Mouse (Mus musculus): ENCODE measurements around the gene Itm2c. TPM values are rescaled to one million over a fixed set of nuclear protein-coding genes. Genes with fewer than 3 reads are reported as not detected.

The Itm2c gene
- polyA plus RNA-seq (2016; fragmentation: Nextera tagmentation; extraction: Ambion mirVana): 131 and 138 TPM in 2 replicates

DNA sequence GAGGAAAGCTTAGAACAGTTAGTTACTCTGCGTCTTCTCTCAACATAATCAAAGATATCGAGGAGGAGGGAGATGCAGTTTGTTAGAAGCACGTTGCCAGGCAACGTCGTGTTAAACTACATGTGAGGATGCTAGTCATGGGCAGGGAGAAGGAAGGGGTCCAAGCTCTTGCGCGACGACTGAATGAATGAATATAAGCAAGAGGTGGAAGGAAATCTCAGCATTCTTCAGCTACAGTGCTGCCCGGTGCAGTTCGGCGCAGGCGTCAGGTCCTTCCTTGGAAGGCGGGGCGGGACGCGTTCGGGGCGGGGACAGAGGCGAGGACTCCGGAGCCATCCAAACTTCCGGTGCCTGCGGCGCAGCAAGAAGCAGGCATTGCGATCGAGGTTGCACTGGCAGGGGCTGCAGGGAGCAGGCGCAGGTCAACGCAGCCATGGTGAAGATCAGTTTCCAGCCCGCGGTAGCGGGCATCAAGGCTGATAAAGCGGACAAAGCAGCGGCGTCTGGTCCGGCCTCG is at the start of gene Itm2c:
TSS of gene Itm2c (plus strand) at position 51 of the 517 bp plus-strand sequence.
- ATAC-seq (ENCODE audit: low FRiP score, low read depth): peak; percentile 79
- H3K27me3 ChIP-seq (replicated peaks): no peaks in the 10 kb centered on the region
- no peaks in the 10 kb centered on the region for H3K9me3 ChIP-seq
- peak within 1 kb of the TSS; percentile 59 for H3K27ac ChIP-seq
- no peaks in the 10 kb centered on the region for H3K36me3 ChIP-seq
- WGBS: 1% methylated on average over 35 of the region's 35 CpGs
- H3K4me3 ChIP-seq: peak within 1 kb of the TSS; percentile 83
- H3K4me2 ChIP-seq (replicated peaks): peak within 1 kb of the TSS; percentile 84
- peak within 1 kb of the TSS; percentile 88 for H3K9ac ChIP-seq
- peaks cover 41% of the 10 kb centered on the region for H3K4me1 ChIP-seq

DNA sequence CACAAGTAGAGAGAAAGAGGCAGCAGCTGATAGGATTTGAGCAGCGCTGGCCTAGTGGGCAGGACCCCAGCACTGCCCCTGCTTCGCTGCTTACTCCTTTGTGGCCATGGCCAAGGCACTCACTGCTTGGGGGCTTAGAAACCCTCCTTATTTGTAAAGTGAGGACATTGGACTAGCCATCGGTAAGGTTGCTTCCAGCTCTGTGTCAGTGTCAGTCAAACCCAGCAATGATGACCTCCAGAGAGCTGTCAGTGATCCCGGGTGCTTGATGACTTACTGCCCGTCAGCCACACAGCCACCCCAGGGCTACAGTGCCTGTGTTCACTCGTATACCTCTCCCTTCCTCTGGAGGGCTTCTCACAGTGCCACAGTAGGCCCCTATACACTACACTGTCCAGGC is 49.1 kb upstream of the Itm2c start:
- H3K4me2 ChIP-seq (replicated peaks): no peak overlapping the region
- no peak overlapping the region for H3K9ac ChIP-seq
- H3K27me3 ChIP-seq (replicated peaks): no peaks in the 10 kb centered on the region
- no peaks in the 10 kb centered on the region for H3K4me1 ChIP-seq
- H3K9me3 ChIP-seq: no peaks in the 10 kb centered on the region
- ATAC-seq (ENCODE audit: low FRiP score, low read depth): no peak
- 83% methylated on average over 6 of the region's 6 CpGs for WGBS
- H3K36me3 ChIP-seq: peaks cover 41% of the 10 kb centered on the region
- H3K27ac ChIP-seq: no peak overlapping the region
- H3K4me3 ChIP-seq: no peak overlapping the region

DNA sequence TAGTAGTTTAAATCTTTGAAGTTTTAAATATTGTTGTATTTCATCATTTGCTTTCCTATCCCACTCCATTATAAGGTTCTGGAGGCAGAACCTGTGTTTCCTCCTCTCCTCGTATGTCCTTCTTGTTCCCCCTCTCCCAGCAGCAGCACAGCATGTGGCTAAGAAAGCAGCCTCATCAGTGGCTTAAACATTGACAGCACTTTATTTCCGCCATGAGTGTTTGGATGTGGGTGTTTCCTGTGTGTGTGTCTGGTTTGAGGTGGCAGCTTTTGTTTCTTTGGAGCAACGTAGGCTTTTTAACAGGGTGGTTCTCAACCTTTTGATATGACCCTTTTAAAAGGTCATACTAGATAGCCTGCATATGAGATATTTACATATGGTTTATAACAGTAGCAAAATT is 48.6 kb upstream of the Itm2c start:
- Histone ChIP-seq H3K9ac (no peak overlapping the region), H3K27ac (no peak overlapping the region), H3K4me2 (replicated peaks) (no peak overlapping the region), H3K9me3 (no peaks in the 10 kb centered on the region), H3K36me3 (peaks cover 41% of the 10 kb centered on the region), H3K4me3 (no peak overlapping the region), H3K27me3 (replicated peaks) (no peaks in the 10 kb centered on the region), H3K4me1 (no peaks in the 10 kb centered on the region)
- WGBS: 67% methylated on average over 3 of the region's 3 CpGs
- no peak for ATAC-seq (ENCODE audit: low FRiP score, low read depth)

DNA sequence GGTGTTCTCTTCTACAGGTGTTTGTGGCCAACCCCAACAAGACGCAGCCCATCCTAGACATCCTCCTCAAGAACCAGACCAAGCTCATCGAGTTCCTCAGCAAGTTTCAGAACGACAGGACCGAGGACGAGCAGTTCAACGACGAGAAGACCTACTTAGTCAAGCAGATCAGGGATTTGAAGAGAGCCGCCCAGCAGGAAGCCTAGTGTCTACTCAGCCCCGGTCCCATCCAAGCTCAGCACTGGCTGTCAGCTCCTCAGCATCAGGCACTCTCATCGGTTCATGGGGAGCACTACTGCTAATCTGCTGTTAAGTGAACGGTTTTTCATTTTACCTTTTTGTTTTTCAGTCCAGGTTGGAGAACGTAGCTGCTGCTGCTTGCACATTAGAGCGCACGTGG is 45.1 kb upstream of the Itm2c start:
- Histone ChIP-seq H3K4me2 (replicated peaks) (no peak overlapping the region), H3K9me3 (no peaks in the 10 kb centered on the region), H3K36me3 (peaks cover 37% of the 10 kb centered on the region), H3K9ac (no peak overlapping the region), H3K4me1 (no peaks in the 10 kb centered on the region), H3K27me3 (replicated peaks) (no peaks in the 10 kb centered on the region), H3K27ac (no peak overlapping the region), H3K4me3 (no peak overlapping the region)
- 93% methylated on average over 14 of the region's 14 CpGs for WGBS
- no peak for ATAC-seq (ENCODE audit: low FRiP score, low read depth)

DNA sequence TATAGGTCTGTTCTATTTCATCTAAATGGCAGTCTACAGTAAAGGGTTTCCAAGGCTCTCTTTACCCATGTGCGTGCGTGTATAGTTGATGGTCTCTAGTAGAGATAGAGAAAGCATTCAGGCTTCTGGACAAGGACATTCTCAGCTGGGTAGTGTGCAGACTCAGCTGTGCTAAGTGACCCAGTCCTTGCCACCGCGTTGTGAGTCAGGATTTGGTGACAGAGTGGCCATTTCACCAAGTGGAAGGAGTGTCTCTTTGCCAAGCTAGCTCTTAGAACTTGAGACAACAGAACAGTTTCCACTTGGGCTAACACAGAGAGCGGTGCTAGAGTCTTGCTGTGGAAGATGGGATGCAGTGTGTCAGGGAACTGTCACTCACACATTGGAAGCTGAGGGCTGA is 43.2 kb upstream of the Itm2c start:
- H3K36me3 ChIP-seq: peaks cover 28% of the 10 kb centered on the region
- ATAC-seq (ENCODE audit: low FRiP score, low read depth): no peak
- no peaks in the 10 kb centered on the region for H3K27me3 ChIP-seq (replicated peaks)
- H3K9ac ChIP-seq: no peak overlapping the region
- no peak overlapping the region for H3K4me2 ChIP-seq (replicated peaks)
- no peaks in the 10 kb centered on the region for H3K9me3 ChIP-seq
- 93% methylated on average over 5 of the region's 5 CpGs for WGBS
- H3K4me1 ChIP-seq: no peaks in the 10 kb centered on the region
- H3K4me3 ChIP-seq: no peak overlapping the region
- H3K27ac ChIP-seq: no peak overlapping the region

- Histone ChIP-seq H3K27ac (no peak overlapping the region), H3K4me1 (no peaks in the 10 kb centered on the region), H3K36me3 (peaks cover 18% of the 10 kb centered on the region), H3K27me3 (replicated peaks) (no peaks in the 10 kb centered on the region), H3K9ac (no peak overlapping the region), H3K9me3 (no peaks in the 10 kb centered on the region), H3K4me3 (no peak overlapping the region), H3K4me2 (replicated peaks) (no peak overlapping the region)
- ATAC-seq (ENCODE audit: low FRiP score, low read depth): peak; percentile 69; the same call in 1 of the 2 replicates
- WGBS: 87% methylated on average over 2 of the region's 2 CpGs
Observed at GRCm38 (mm10) chr1:85852996-85853689, 40.9 kb upstream of the Itm2c start.

DNA sequence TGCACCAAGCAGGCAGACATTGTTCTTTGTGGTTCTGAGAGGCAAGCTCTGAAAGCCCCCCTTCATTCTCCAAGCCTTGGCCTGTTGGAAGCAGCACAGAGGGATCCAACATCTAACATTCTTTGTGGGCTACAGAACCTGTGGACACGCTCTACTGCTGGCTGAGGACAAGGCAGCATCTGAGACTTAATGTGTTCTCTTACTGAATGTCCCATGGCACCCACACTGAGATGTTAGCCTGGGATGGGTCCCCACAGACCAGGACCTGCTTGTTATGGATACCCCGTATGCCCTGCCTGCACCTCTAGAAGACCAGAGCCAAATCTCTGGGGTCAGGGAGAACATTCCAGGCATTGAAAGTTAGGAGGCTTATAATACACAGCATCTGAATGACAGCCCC is 40.2 kb upstream of the Itm2c start:
- ATAC-seq (ENCODE audit: low FRiP score, low read depth): no peak
- Histone ChIP-seq H3K9me3 (no peaks in the 10 kb centered on the region), H3K9ac (no peak overlapping the region), H3K4me3 (no peak overlapping the region), H3K36me3 (peaks cover 11% of the 10 kb centered on the region), H3K4me2 (replicated peaks) (no peak overlapping the region), H3K27me3 (replicated peaks) (no peaks in the 10 kb centered on the region), H3K27ac (no peak overlapping the region), H3K4me1 (no peaks in the 10 kb centered on the region)
- WGBS: 89% methylated on average over 2 of the region's 2 CpGs

DNA sequence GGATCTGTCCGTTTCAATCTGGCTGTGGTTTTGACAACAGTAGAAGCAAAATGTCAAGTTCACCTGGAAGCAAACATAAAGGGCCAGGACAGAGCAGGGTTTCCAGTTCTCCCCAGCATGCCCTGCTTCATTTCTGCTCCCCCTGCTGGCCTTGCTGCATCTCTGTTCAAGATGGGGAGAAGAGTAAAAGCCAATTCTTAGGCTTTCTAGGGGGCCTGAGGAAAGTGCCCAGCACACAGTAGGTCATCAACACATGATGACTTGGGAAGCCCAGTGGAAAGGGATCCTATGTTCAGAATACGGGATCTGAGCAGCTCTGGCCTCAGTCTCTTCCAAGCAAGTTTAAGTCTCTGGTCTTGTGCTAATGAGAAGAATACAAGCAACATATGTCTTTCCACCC is 39.6 kb upstream of the Itm2c start:
- H3K4me3 ChIP-seq: no peak overlapping the region

DNA sequence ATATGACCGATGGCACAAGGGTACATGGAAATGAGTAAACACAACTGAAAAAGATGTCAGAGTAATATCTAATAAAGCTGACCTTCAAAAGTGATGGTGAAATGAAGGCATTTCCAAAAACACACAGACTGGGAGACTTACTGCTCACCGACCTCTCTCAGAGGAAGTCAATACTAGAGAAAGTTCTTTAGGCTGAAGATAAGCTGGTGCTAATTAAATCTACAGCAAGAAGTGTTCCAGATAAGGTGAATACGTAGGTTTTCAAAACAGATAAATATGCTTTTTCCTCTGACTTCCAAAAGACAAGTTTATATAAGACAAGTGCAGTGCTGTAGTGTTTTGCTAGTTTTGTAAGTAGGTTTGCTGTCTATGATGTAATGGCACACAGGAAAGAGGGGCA is 37.8 kb upstream of the Itm2c start:
- H3K4me2 ChIP-seq (replicated peaks): no peak overlapping the region
- 91% methylated on average over 3 of the region's 3 CpGs for WGBS

More for the DNA sequence above, 39.6 kb upstream of the Itm2c start:
- no peak overlapping the region for H3K4me2 ChIP-seq (replicated peaks)
- H3K9ac ChIP-seq: no peak overlapping the region
- no peak overlapping the region for H3K27ac ChIP-seq
- H3K36me3 ChIP-seq: peaks cover 4% of the 10 kb centered on the region
- WGBS: 89% methylated on average over 2 of the region's 2 CpGs
- no peaks in the 10 kb centered on the region for H3K27me3 ChIP-seq (replicated peaks)
- no peak for ATAC-seq (ENCODE audit: low FRiP score, low read depth)
- no peaks in the 10 kb centered on the region for H3K9me3 ChIP-seq
- H3K4me1 ChIP-seq: no peaks in the 10 kb centered on the region

DNA sequence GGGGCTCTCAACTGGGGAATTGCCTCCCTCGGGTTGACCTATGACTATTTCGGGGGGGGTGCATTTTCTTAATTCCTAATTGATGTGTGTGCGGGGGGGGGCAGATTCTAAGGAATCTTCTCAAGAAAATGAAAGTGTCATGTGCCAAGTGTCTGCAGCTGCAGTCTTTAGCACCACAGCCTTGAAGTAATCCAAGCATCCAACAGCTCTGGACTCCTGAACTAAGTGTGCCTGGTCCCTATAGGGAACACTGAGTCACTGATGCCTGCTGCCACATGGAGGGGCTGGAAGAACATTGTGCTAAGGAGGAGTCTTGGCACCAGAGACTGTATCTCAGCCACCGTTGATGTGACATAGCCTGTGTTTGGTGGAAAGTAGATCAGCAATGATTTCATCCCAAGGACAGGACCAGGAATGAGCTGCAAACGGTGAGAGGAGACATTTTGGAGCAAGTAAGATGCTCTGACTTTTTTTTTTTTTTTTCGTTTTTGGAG is 36.8 kb upstream of the Itm2c start:
- Histone ChIP-seq H3K4me3 (no peak overlapping the region), H3K4me2 (replicated peaks) (no peak overlapping the region), H3K4me1 (no peaks in the 10 kb centered on the region), H3K9ac (no peak overlapping the region), H3K36me3 (no peaks in the 10 kb centered on the region; the same call in 1 of the 2 replicates), H3K9me3 (peaks cover 9% of the 10 kb centered on the region; the same call in 1 of the 2 replicates), H3K27me3 (replicated peaks) (no peaks in the 10 kb centered on the region), H3K27ac (no peak overlapping the region)
- 82% methylated on average over 6 of the region's 6 CpGs for WGBS
- no peak for ATAC-seq (ENCODE audit: low FRiP score, low read depth)

More for the DNA sequence above, 37.8 kb upstream of the Itm2c start:
- Histone ChIP-seq H3K4me1 (no peaks in the 10 kb centered on the region), H3K27me3 (replicated peaks) (no peaks in the 10 kb centered on the region), H3K36me3 (peaks cover 3% of the 10 kb centered on the region; the same call in 1 of the 2 replicates), H3K9ac (no peak overlapping the region), H3K9me3 (peaks cover 4% of the 10 kb centered on the region; the same call in 1 of the 2 replicates), H3K27ac (no peak overlapping the region), H3K4me3 (no peak overlapping the region)
- no peak for ATAC-seq (ENCODE audit: low FRiP score, low read depth)

DNA sequence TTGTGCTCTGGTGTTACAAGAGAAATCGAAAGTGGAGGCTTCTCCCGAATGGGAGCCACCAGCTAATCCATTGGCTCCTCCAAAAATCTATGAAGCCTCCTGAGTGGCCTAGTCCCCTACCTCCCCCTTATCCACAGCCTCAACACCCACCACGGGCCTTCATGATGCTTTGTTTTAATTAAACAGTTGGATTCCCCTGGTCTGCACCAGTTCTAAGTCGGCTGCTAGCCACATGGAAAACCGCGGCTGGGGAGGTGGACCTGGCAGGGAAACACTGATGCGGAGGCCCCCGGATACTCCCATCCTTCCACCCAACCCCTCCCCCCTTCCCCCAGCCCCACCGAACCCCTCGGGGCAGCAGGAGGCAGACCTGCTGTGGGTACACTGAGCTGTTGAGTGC is 29.7 kb upstream of the Itm2c start:
- Histone ChIP-seq H3K4me1 (no peaks in the 10 kb centered on the region), H3K4me2 (replicated peaks) (no peak overlapping the region), H3K27me3 (replicated peaks) (no peaks in the 10 kb centered on the region), H3K4me3 (no peak overlapping the region), H3K9ac (no peak overlapping the region), H3K9me3 (peaks cover 17% of the 10 kb centered on the region), H3K36me3 (no peaks in the 10 kb centered on the region), H3K27ac (no peak overlapping the region)
- 77% methylated on average over 10 of the region's 10 CpGs for WGBS
- ATAC-seq (ENCODE audit: low FRiP score, low read depth): no peak

- ATAC-seq (ENCODE audit: low FRiP score, low read depth): no peak
- H3K4me3 ChIP-seq: no peak overlapping the region
- H3K27ac ChIP-seq: no peak overlapping the region
- H3K9ac ChIP-seq: no peak overlapping the region
- H3K27me3 ChIP-seq (replicated peaks): no peaks in the 10 kb centered on the region
- no peak overlapping the region for H3K4me2 ChIP-seq (replicated peaks)
- peaks cover 7% of the 10 kb centered on the region for H3K9me3 ChIP-seq
- WGBS: 87% methylated on average over 7 of the region's 7 CpGs
- no peaks in the 10 kb centered on the region for H3K36me3 ChIP-seq
- H3K4me1 ChIP-seq: no peaks in the 10 kb centered on the region
Observed at GRCm38 (mm10) chr1:85870001-85870400, 24.1 kb upstream of the Itm2c start.

- H3K9me3 ChIP-seq: peaks cover 9% of the 10 kb centered on the region
- H3K4me2 ChIP-seq (replicated peaks): no peak overlapping the region
- ATAC-seq (ENCODE audit: low FRiP score, low read depth): no peak
- no peaks in the 10 kb centered on the region for H3K36me3 ChIP-seq
- no peak overlapping the region for H3K9ac ChIP-seq
- no peak overlapping the region for H3K27ac ChIP-seq
- no peak overlapping the region for H3K4me3 ChIP-seq
- WGBS: 74% methylated on average over 2 of the region's 2 CpGs
- H3K4me1 ChIP-seq: no peaks in the 10 kb centered on the region
- H3K27me3 ChIP-seq (replicated peaks): no peaks in the 10 kb centered on the region
Observed at GRCm38 (mm10) chr1:85870546-85870945, 23.5 kb upstream of the Itm2c start.

All from neural tube, embryonic 12.5 days (tissue).